Mouse (Mus musculus): ENCODE measurements at regions not wholly inside any gene's neighbourhood (a gene's known extent, or its start where the extent isn't known, plus 50 kb on each side); places are given as distances from the start of the nearest gene placed in this dataset.

DNA sequence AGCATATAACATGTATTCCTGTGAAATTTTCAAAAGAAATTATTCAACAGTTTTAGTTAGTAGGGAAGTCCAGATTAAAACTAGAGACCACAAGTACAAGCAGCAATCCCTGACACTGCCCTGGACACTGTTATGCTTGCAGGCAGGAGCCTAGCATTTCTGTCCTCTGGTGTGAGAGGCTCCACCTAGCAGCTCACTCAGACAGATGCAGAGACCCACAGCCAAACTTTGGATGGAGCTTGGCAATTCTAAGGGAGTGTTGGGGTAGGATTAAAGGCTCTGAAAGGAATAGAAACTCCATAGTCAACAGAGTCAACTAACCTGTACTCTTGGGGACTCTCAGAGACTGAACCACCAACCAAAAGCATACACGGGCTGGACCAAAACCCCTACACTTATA, 509.8 kb downstream of the Flrt2 start:
- DNase-seq (ENCODE audit: low spot score), result no peak

DNA sequence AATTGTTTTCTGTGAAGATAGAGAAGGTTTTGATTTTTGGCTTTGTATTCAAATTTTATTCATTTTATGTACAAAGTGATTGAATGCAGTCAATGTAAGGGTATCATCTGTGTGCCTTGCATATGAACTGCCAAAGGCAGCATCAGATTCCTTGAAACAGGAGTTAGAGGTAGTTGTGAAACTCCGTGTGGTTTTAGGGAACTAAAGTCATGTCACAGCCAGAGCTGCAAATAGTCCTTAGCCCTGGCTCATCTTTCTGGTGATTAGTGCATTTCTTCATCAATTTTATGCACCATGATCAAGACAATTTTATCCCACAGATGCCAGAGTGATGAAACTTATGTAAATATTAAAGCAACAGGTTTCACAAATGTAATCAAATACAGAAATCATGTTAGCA, 534.4 kb downstream of the Flrt2 start:
- no peak for DNase-seq (ENCODE audit: low spot score)

DNA sequence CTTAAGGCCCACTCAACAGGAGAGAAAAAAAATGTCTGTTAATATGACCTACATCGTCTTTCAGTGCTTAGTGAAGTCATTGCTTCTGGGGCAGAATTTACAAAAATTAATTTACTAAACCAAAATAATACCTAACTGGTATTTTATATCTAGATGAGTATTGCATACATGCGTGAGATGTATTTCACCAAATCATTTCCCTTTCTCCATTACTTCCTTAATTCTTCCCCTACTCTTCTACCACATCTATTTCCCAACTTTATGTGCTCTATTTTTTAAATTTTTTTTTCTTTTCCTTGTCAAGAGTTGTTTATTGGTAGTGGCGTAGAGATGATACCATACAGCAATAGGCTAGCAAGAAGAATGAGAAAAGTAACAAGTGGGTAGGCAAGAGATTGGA, 536.7 kb downstream of the Flrt2 start:
- no peak for DNase-seq (ENCODE audit: low spot score)

- no peak for DNase-seq (ENCODE audit: low spot score)
Measured at GRCm38 (mm10) chr12:96235510-96235909, 543.5 kb downstream of the Flrt2 start.

DNA sequence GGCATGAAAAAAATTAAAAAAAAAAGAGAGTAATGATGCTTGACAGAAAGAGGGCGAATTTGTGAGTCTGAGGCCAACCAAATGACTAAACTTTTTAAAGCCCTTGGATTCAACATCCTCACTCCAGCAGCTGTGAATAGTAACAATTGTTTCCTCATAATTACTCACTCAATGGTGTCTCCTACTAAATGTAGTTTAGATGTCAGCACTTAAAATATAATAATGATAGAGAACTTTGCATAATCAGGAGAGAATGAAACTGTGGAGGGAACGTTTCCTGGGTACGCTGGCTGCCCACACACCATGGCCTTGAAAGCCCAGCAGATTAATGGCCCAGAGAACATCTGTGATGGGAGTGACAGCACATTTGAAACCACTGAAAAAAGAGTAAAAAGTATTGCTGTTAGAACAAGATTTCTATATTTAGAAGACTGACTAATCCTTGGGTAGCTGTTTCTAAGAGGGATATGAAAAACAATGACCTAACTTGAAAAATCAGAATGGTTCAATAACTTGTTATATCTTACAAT, 544.0 kb downstream of the Flrt2 start:
- DNase-seq (ENCODE audit: low spot score), result no peak

DNA sequence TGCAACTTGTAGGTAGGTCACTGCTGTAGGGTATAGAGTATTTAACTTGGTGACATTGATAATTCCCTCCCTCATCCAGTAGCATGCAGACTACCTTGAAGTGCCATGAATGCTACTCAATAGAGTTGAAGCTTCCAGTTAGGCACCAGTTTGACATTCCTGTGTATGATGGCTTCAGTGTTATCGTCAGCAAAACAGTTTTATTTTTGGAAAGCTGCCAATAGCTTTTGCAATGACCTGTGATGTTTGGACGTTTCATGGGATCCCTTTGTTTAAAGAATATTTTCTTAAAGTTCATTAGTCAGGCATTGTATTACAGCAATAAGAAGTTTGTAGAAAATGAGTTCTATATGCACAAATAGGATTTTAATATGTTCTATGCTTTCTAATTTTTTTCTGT, 547.6 kb downstream of the Flrt2 start:
- DNase-seq (ENCODE audit: low spot score), result no peak

DNA sequence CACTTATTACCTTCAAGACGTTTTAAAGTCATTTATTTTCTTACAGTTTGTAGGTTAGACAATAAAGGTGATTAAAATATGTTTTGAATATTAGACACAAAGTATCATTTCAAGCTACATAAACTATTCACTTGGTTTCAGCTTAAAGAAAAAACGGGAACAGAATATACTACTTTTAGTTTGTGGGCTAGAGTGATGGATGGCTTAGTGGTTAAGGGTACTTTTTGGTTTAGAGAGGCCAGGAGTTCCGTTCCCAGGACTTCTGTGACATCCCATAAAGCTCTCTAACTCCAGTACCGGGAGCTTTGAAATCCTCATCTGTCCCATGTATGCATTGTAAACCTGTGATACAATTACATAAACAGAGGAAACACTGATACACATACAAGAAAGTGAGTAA, 570.0 kb downstream of the Flrt2 start:
- no peak for DNase-seq (ENCODE audit: low spot score)

DNA sequence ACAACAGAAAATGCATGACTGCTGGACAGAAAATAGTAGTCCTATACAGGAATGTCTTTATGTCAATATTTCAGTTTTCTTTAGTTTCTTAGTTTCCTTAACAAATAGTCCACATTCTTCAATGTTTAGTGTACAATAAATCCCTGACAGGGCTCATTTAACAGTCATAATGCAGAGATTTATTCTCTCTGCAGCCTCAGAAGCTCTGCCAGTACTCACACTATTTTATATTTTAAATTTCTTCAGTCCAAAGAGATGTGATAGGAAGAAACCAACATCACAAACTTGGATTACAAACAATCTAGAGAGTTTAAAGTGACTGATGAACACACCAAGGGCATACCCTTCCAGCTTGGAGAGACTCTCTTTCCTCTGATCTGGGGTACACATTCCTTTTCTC, 583.9 kb downstream of the Flrt2 start:
- DNase-seq (ENCODE audit: low spot score), result no peak

DNA sequence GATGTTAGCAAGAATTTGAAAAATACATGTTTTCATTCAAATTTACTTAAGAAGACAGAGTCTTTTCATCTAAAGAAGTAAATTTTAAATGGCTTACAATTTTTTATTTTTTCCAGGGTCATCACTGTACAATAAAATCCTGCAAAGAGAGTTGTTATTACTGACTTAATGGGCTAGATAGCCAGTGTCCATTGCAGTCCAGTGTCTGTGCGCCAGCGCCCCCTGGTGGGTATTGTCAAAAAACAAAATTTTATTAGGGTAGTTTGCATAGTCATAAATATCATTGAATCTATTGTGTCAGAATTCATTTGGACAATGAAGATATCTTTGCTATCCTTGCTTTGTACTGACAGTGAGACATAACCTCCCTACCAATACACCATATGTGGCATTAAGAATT, 619.1 kb downstream of the Flrt2 start:
- no peak for DNase-seq (ENCODE audit: low spot score)

- no peak for DNase-seq (ENCODE audit: low spot score)
Measured at GRCm38 (mm10) chr12:96323061-96323786, 631.2 kb downstream of the Flrt2 start.

- no peak for DNase-seq (ENCODE audit: low spot score)
Measured at GRCm38 (mm10) chr12:96351143-96351542, 659.1 kb downstream of the Flrt2 start.

DNA sequence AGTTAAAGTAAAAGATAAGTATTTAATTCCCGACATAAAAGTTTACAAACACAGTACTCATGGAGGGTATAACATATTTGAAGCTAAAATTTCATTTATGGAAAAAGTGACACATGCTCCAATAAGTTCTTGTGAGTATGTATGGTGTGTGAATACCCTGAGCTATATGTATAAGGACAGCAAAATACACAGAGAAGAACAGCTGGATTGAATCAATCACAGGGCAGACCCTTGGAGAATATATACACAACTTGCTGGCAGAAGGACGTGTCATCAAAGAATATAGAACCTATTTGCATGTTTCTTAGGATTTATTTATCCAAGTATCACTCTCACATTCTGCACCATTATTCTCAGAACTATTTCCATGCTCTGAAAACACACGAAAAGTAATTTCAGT, 686.9 kb downstream of the Flrt2 start:
- DNase-seq (ENCODE audit: low spot score), result no peak

DNA sequence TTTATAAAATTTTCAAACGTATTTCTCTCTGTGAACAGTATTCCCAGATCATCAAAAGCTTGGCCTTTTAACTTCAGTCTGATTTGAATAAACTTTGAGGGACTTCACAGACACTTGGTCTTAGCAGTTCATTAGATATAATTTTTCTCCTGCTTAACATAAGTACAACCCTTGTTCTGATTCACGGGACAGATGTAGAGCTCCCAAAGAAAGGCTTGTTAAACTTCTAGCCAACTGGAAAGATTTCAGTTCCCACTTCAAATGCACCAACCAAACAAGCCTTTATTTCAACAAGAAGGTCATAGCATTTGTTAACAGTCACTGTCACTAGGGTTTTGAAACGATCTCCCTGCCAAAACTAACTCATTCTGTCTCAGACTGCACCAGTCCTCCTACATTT, 727.1 kb downstream of the Flrt2 start:
- DNase-seq (ENCODE audit: low spot score), result no peak

- DNase-seq (ENCODE audit: low spot score), result no peak
Measured at GRCm38 (mm10) chr12:96419567-96419966, 727.5 kb downstream of the Flrt2 start.

DNA sequence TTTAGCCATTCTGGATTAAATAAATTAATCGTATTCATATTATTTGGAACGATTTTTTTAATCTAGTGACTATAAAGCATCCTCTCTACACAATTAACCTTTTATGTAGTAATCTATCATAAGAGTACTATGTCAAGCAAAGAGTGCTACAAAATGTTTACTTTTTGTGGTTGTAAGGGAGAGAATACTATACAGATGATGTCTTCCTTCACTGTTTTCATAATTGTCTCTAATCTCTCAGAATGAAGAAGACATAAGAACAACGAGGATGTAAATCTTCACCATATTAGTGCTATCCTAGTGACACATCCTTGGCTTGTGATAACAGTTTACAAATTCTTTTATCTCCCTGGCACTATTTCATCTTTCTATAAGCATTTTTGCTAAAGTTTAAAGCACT, 735.6 kb downstream of the Flrt2 start:
- no peak for DNase-seq (ENCODE audit: low spot score)

DNA sequence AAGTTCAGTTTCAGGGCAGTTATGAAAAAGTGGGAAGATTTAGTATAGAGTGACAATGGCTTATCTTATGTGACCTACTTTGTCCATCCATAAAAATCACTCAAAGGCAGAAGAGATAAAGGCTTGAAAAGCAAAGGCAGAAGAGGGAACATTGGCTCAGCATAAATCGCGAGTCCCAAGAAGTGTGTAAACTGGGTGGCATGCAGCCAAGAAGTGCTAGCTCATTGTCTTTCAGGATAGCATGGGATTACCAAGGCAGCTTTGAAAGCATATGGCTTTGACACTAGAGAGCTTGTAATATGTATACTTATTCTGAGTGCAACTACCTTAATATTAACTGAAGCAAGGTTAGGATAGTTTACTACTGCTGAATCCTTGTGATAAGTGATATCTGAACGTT, 750.5 kb downstream of the Flrt2 start:
- no peak for DNase-seq (ENCODE audit: low spot score)

DNA sequence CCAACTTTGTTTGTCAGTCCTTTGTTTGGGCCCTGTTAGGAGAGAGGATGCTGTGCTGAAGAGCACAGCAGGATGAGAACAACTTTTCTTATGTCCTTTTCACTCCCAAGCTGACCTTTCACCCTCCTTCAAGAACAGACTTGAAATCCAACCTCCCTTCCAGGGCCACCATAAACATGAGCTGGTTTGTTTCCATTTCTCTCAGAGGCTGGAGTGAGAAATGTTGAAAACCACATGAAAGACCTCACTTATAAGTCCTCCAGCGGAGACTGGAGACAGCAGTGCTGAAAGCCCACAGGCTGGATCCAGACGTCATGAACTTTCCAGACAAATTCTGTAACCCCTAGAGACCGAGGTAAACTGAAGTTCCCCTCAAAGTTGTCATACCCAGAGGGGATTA, 761.3 kb downstream of the Flrt2 start:
- DNase-seq (ENCODE audit: low spot score), result no peak

DNA sequence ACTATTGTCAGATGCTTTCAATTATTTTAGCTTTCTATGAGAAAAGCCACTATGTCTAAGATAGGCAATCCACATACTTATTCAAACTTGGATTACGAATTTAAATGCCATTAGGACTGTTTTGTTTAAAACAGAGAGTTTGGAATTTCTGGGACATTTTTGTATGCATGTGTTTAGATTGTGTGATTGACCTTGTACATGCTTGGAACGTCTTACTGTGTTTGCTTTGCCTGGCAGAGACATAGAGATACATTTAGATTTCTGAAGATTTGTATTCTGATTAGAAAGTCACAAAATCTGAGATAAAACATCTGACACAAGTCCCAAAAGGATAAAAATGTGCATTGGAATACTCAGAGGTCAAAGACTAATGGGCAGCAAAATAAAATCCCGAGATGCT, 784.3 kb downstream of the Flrt2 start:
- no peak for DNase-seq (ENCODE audit: low spot score)

- no peak for DNase-seq (ENCODE audit: low spot score)
Measured at GRCm38 (mm10) chr12:96488448-96488960, 796.5 kb downstream of the Flrt2 start.

DNA sequence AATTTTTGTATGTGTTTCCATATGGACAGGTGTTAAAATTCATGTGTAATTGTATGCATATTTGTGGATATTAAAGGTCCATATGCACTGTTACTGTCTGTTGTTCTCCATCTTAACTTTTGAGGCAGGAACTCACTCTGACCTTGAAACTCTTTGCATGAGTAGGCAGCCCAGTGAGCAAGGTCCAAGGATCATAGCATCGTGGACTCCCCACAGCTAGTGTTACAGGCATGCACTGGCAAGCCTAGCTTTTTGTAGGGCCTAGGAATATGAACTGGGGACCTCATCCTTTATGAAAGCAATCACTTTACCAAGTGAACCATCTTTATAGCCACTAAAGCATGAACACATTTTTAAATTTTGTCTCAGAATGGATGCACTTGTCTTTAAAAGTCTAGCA, 817.6 kb downstream of the Flrt2 start:
- DNase-seq (ENCODE audit: low spot score), result no peak

GRCm38 (mm10) chr12:96558824-96559223, 866.8 kb downstream of the Flrt2 start:
- DNase-seq (ENCODE audit: low spot score), result no peak

DNA sequence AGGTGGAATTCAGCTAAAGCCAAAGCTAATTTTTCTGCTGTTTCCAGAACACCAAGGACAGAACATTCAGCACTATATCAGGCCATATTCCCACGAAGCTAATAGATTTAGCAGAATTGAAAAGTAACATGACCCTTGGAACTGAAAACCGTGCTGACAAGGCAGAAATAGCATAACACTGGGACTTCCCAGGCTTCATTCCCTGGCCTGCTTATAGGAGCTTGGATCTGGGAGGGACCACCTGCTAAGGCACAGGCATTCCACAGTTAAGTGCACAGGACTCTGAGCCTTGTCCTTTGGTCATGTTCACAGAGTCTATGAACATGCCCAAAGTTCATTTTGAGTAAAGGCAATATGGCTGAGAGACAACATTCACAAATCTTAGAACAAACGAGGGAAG, 902.8 kb downstream of the Flrt2 start:
- DNase-seq (ENCODE audit: low spot score), result no peak

- DNase-seq (ENCODE audit: low spot score), result no peak
Measured at GRCm38 (mm10) chr12:96615134-96615533, 923.1 kb downstream of the Flrt2 start.

DNA sequence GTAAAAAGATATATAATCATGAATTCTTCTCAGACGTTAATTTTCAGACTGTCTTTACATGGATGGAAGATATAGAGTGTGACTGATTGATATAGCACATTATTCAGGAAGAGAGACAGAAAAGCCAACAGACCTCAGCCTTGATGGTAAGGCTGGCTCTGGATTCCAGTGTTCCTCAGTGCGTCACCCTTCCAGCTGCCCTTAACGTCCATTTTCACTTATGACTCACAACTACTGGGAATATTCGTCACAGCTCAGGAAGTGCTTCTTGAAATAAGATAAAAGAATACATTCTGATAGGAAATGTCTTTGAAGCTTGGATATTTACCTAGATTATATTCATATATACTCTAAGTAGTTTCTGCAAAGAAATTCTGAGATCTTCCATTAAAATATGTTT, 923.8 kb downstream of the Flrt2 start:
- DNase-seq (ENCODE audit: low spot score), result no peak

Measured in ovary, adult 18-20 months (tissue).